Mouse (Mus musculus): Measurements from ENCODE around the gene Asic1.

GRCm38 (mm10) chr15:99724292-99725021, 54.3 kb downstream of the Asic1 start:
- no peak for TF ChIP-seq POLR2A (IDR thresholded peaks at IDR 0.05; ENCODE audit: borderline replicate concordance, control insufficient read depth, low read depth, low read length)
- 0 out of 2 replicates have a peak, but pooled peaks have one; percentile 22 for TF ChIP-seq CTCF (IDR thresholded peaks at IDR 0.05; ENCODE audit: control insufficient read depth, insufficient read depth, low read length)
